Mouse (Mus musculus) embryo, embryonic 11.5 days (tissue): ENCODE measurements around the gene Dusp1.

Experiments
- DNase-seq: peaks from one replicate; pipeline ENCODE4 v3.0.0-alpha.2; 2012; ENCODE audit warnings: low read depth, low spot score

Dusp1 gene

GRCm38 (mm10) chr17:26464481-26464880, 97.4 kb downstream of the Dusp1 start:
- DNase-seq: no peak

- DNase-seq: no peak
These were observed 97.9 kb downstream of the Dusp1 start for GRCm38 (mm10) chr17:26463984-26464383.

- DNase-seq: no peak
These were observed 98.5 kb downstream of the Dusp1 start for GRCm38 (mm10) chr17:26463432-26463831.

- peak; percentile 50 for DNase-seq
These were observed 99.2 kb downstream of the Dusp1 start for GRCm38 (mm10) chr17:26462634-26463170.

GRCm38 (mm10) chr17:26458049-26458448, 103.9 kb downstream of the Dusp1 start:
- no peak for DNase-seq

- DNase-seq: no peak
These were observed 104.4 kb downstream of the Dusp1 start for GRCm38 (mm10) chr17:26457506-26457905.
